8 mouse cellular contexts compared by ENCODE assay signal in genomic region chr2:83729339-83729738, GRCm38 (mm10). TPM values are rescaled to one million over a fixed set of nuclear protein-coding genes. Genes with fewer than 3 reads are reported as not detected.
A peak's percentile ranks its signal among the peaks of the same experiment; 100 is the strongest.
DNase-seq lines count a peak whose midpoint lies in the region; ATAC-seq lines count a peak whose summit lies in the region.

No protein-coding gene starts in this region.

- WGBS in midbrain, embryonic 11.5 days, result 84% methylated on average over 5 of the region's 5 CpGs

- H3K9ac ChIP-seq in midbrain, embryonic 11.5 days (ENCODE audit: low read length), result no peak overlapping the region

- no peaks in the 10 kb centered on the region for H3K36me3 ChIP-seq in midbrain, embryonic 11.5 days (ENCODE audit: control insufficient read depth, insufficient read depth, low read length)

- intact Hi-C loops in left cerebral cortex, postnatal 10 days (cut with DNase I), result no loop called here

- no peak overlapping the region for H3K4me3 ChIP-seq in midbrain, embryonic 11.5 days (ENCODE audit: low read depth, low read length)

- no peaks in the 10 kb centered on the region for H3K27me3 ChIP-seq in midbrain, embryonic 11.5 days (ENCODE audit: control insufficient read depth, insufficient read depth, low read length)

- peaks cover 4% of the 10 kb centered on the region; the same call in 1 of the 2 replicates for H3K4me1 ChIP-seq in midbrain, embryonic 11.5 days (ENCODE audit: control insufficient read depth, insufficient read depth, low read length)

- ATAC-seq in midbrain, embryonic 11.5 days (ENCODE audit: low FRiP score), result no peak

- no peak overlapping the region for H3K4me2 ChIP-seq in midbrain, embryonic 11.5 days

- H3K9me3 ChIP-seq in midbrain, embryonic 11.5 days (ENCODE audit: control insufficient read depth, low read length), result no peaks in the 10 kb centered on the region

- H3K27ac ChIP-seq in midbrain, embryonic 11.5 days (ENCODE audit: low read depth, low read length), result no peak overlapping the region

- peak; percentile 69 for DNase-seq in layer of hippocampus, adult 11-12 months (ENCODE audit: low spot score)
- no peak for DNase-seq in layer of hippocampus, adult 9-10 months (ENCODE audit: low spot score)
- peak; percentile 86 for DNase-seq in adrenal gland, postnatal 14 days
- peak; percentile 83 to 88 for DNase-seq in heart, adult 9 months (ENCODE audit: low spot score in 2 of 2)
- peak; percentile 67 for DNase-seq in left cerebral cortex, postnatal 10 days (ENCODE audit: extremely low spot score in 1 of 2, low spot score in 2 of 2)
- peak; percentile 51 for DNase-seq in right cerebral cortex, postnatal 14 days
- DNase-seq in B cell, adult 2 months, result no peak
- no peak for DNase-seq in midbrain, embryonic 11.5 days (ENCODE audit: low spot score, missing footprints)

RNA-seq across cellular contexts. Expression of gene Itgav, which starts 5.1 kb away (rescaled TPM):
- total RNA-seq in adrenal gland, postnatal 14 days (2021), result 73.3 and 77.0 TPM in 2 replicates
- 10 to 100 TPM; 55.3 to 69.3 TPM for total RNA-seq in left cerebral cortex, postnatal 10 days (2021)
- polyA plus RNA-seq in midbrain, embryonic 11.5 days (2014; fragmentation: Nextera tagmentation; extraction: Ambion mirVana), result 40.5 and 41.7 TPM in 2 replicates

Comparison
In these comparisons a context has a peak if more than half of its experiments do, and no peak if none do; other contexts are left out.
1. DNase-seq: peak in layer of hippocampus, adult 11-12 months (single experiment), adrenal gland, postnatal 14 days (single experiment), heart, adult 9 months (2 of 2), left cerebral cortex, postnatal 10 days (2 of 2) and right cerebral cortex, postnatal 14 days (single experiment); none in layer of hippocampus, adult 9-10 months (single experiment), B cell, adult 2 months (0 of 2) and midbrain, embryonic 11.5 days (single experiment).